Mouse (Mus musculus) hindbrain, embryonic 11.5 days (tissue): ENCODE measurements around the gene Dclk1. TPM values are rescaled to one million over a fixed set of nuclear protein-coding genes. Genes with fewer than 3 reads are reported as not detected.
"Not testable (repeated sequence)": the region's sequence is repeated elsewhere in the genome, so short reads cannot be mapped to it uniquely, and the experiment has no call there.

Source experiments
- ATAC-seq: fragments of 200-750 bp; cut with Nextera tagmentation; 2 replicates; pipeline ENCODE4 v1.8.0; 2017; ENCODE audit warnings: mild to moderate bottlenecking, moderate TSS enrichment, moderate library complexity; ENCODE audit not compliant: low FRiP score
- DNase-seq: peaks from one replicate; pipeline ENCODE4 v3.0.0-alpha.2; 2015; ENCODE audit warnings: low spot score
- H3K27ac ChIP-seq: fragments of 300-500 bp; sonication (generic); 2 replicates; pipeline ENCODE4 v1.5.1; 2014; ENCODE audit warnings: mild to moderate bottlenecking, low read depth, low read length
- H3K27me3 ChIP-seq: fragments of 300-500 bp; sonication (generic); 2 replicates; pipeline ENCODE4 v1.6.1; 2014; ENCODE audit warnings: mild to moderate bottlenecking, low read length, moderate library complexity, mixed read lengths; ENCODE audit not compliant: control insufficient read depth, insufficient read depth
- H3K36me3 ChIP-seq: fragments of 300-500 bp; sonication (generic); 2 replicates; pipeline ENCODE4 v1.6.1; 2014; ENCODE audit warnings: mild to moderate bottlenecking, low read length, moderate library complexity, mixed read lengths; ENCODE audit not compliant: control insufficient read depth, insufficient read depth
- H3K4me1 ChIP-seq: fragments of 300-500 bp; sonication (generic); replicated peaks from 2 replicates; pipeline ENCODE4 v1.6.1; 2014; ENCODE audit warnings: low read length, mixed read lengths; ENCODE audit not compliant: control insufficient read depth, insufficient read depth
- H3K4me2 ChIP-seq: fragments of 300-500 bp; sonication (generic); replicated peaks from 2 replicates; pipeline ENCODE4 v1.6.1; 2014; ENCODE audit warnings: mild to moderate bottlenecking, low read depth, low read length
- H3K4me3 ChIP-seq: fragments of 300-500 bp; sonication (generic); 2 replicates; pipeline ENCODE4 v1.5.1; 2014; ENCODE audit warnings: low read depth, low read length
- H3K9ac ChIP-seq: fragments of 300-500 bp; sonication (generic); 2 replicates; pipeline ENCODE4 v1.6.1; 2014; ENCODE audit warnings: low read depth, low read length
- H3K9me3 ChIP-seq: fragments of 300-500 bp; sonication (generic); 2 replicates; pipeline ENCODE4 v1.6.1; 2016; ENCODE audit warnings: low read length; ENCODE audit not compliant: control insufficient read depth
- WGBS: fragments of 180-500 bp; shearing (Covaris S2); extraction: QIAGEN DNeasy Blood & Tissue Kit; methylation state at CpG from one replicate; pipeline ENCODE4 v1.1.7; 2014; 5-methylcytosine and 5-hydroxymethylcytosine counted together
- polyA plus RNA-seq: library from polyadenylated mRNA; unstranded; fragments of >200 nt; fragmentation: Nextera tagmentation; extraction: Ambion mirVana; gene quantifications from 2 replicates; pipeline ENCODE4 v1.2.1, GENCODE M21; 2014

Gene Dclk1
- 76.6 and 94.8 TPM in 2 replicates for polyA plus RNA-seq

- H3K36me3 ChIP-seq, result no peaks in the 10 kb centered on the region
- 37% methylated on average over 10 of the region's 10 CpGs for WGBS
- H3K27me3 ChIP-seq, result no peaks in the 10 kb centered on the region
- no peak for DNase-seq
- H3K4me2 ChIP-seq, result peak within 1 kb of the TSS; percentile 76
- H3K9ac ChIP-seq, result peak within 1 kb of the TSS; percentile 97
- H3K4me3 ChIP-seq, result peak within 1 kb of the TSS; percentile 79
- peak within 1 kb of the TSS; percentile 93 for H3K27ac ChIP-seq
- H3K4me1 ChIP-seq, result no peaks in the 10 kb centered on the region
- no peaks in the 10 kb centered on the region for H3K9me3 ChIP-seq
- ATAC-seq, result no peak; the same call in none of the 2 replicates
Observed at GRCm38 (mm10) chr3:55241730-55242421, at the start of gene Dclk1. Gene Dclk1 (plus strand): TSS chr3:55242364.

GRCm38 (mm10) chr3:55193351-55193750, 48.8 kb upstream of the Dclk1 start:
- Histone ChIP-seq H3K9me3 (no peaks in the 10 kb centered on the region), H3K9ac (no peak overlapping the region), H3K27me3 (no peaks in the 10 kb centered on the region), H3K4me2 (no peak overlapping the region), H3K36me3 (no peaks in the 10 kb centered on the region), H3K27ac (no peak overlapping the region), H3K4me3 (no peak overlapping the region), H3K4me1 (no peaks in the 10 kb centered on the region)
- WGBS, result 53% methylated on average over 2 of the region's 2 CpGs
- DNase-seq (no peak), ATAC-seq (no peak)

- no peak overlapping the region for H3K4me2 ChIP-seq
- no peak overlapping the region for H3K9ac ChIP-seq
- no peaks in the 10 kb centered on the region for H3K36me3 ChIP-seq
- no peak overlapping the region for H3K27ac ChIP-seq
- H3K4me1 ChIP-seq, result no peaks in the 10 kb centered on the region
- 69% methylated on average over 8 of the region's 8 CpGs for WGBS
- no peak for ATAC-seq
- no peak for DNase-seq
- no peaks in the 10 kb centered on the region for H3K9me3 ChIP-seq
- H3K4me3 ChIP-seq, result no peak overlapping the region
- no peaks in the 10 kb centered on the region for H3K27me3 ChIP-seq
Observed at GRCm38 (mm10) chr3:55194792-55195191, 47.4 kb upstream of the Dclk1 start.

- ATAC-seq (no peak), DNase-seq (no peak)
- Histone ChIP-seq H3K4me2 (no peak overlapping the region), H3K27me3 (no peaks in the 10 kb centered on the region), H3K4me1 (no peaks in the 10 kb centered on the region), H3K9ac (no peak overlapping the region), H3K9me3 (no peaks in the 10 kb centered on the region), H3K27ac (no peak overlapping the region), H3K36me3 (no peaks in the 10 kb centered on the region), H3K4me3 (no peak overlapping the region)
- WGBS, result 86% methylated on average over 5 of the region's 5 CpGs
Observed at GRCm38 (mm10) chr3:55195581-55196327, 46.4 kb upstream of the Dclk1 start.

GRCm38 (mm10) chr3:55196328-55196710, 45.8 kb upstream of the Dclk1 start:
- 87% methylated on average over 2 of the region's 2 CpGs for WGBS
- H3K36me3 ChIP-seq, result no peaks in the 10 kb centered on the region
- H3K4me3 ChIP-seq, result no peak overlapping the region
- no peaks in the 10 kb centered on the region for H3K9me3 ChIP-seq
- H3K27ac ChIP-seq, result no peak overlapping the region
- ATAC-seq (no peak), DNase-seq (no peak)
- no peak overlapping the region for H3K4me2 ChIP-seq
- H3K27me3 ChIP-seq, result no peaks in the 10 kb centered on the region
- no peak overlapping the region for H3K9ac ChIP-seq
- H3K4me1 ChIP-seq, result no peaks in the 10 kb centered on the region

- not testable (repeated sequence) for DNase-seq, H3K9ac ChIP-seq, H3K36me3 ChIP-seq, H3K27me3 ChIP-seq, ATAC-seq, H3K4me2 ChIP-seq, H3K27ac ChIP-seq, H3K4me3 ChIP-seq, H3K4me1 ChIP-seq, H3K9me3 ChIP-seq
- 94% methylated on average over 11 of the region's 11 CpGs for WGBS
Observed at GRCm38 (mm10) chr3:55203621-55204020, 38.5 kb upstream of the Dclk1 start.

- DNase-seq (no peak), ATAC-seq (no peak)
- Histone ChIP-seq H3K9me3 (no peaks in the 10 kb centered on the region), H3K9ac (no peak overlapping the region), H3K4me1 (no peaks in the 10 kb centered on the region), H3K4me2 (no peak overlapping the region), H3K4me3 (no peak overlapping the region), H3K27me3 (no peaks in the 10 kb centered on the region), H3K27ac (no peak overlapping the region), H3K36me3 (no peaks in the 10 kb centered on the region)
- 96% methylated on average over 2 of the region's 2 CpGs for WGBS
Observed at GRCm38 (mm10) chr3:55206413-55206812, 35.8 kb upstream of the Dclk1 start.

GRCm38 (mm10) chr3:55207665-55208064, 34.5 kb upstream of the Dclk1 start:
- WGBS, result 80% methylated on average over 6 of the region's 6 CpGs
- Histone ChIP-seq H3K4me2 (no peak overlapping the region), H3K36me3 (no peaks in the 10 kb centered on the region), H3K27me3 (no peaks in the 10 kb centered on the region), H3K27ac (no peak overlapping the region), H3K4me3 (no peak overlapping the region), H3K9me3 (no peaks in the 10 kb centered on the region), H3K4me1 (no peaks in the 10 kb centered on the region), H3K9ac (no peak overlapping the region)
- ATAC-seq (no peak), DNase-seq (no peak)

GRCm38 (mm10) chr3:55212254-55212653, 29.9 kb upstream of the Dclk1 start:
- H3K27ac ChIP-seq, result no peak overlapping the region
- 38% methylated on average over 2 of the region's 2 CpGs for whole genome bisulfite sequencing
- no peaks in the 10 kb centered on the region for H3K36me3 ChIP-seq
- H3K4me3 ChIP-seq, result no peak overlapping the region
- ATAC-seq, result no peak
- no peak overlapping the region for H3K9ac ChIP-seq
- no peaks in the 10 kb centered on the region for H3K9me3 ChIP-seq
- DNase-seq, result no peak
- H3K27me3 ChIP-seq, result no peaks in the 10 kb centered on the region
- H3K4me1 ChIP-seq, result no peaks in the 10 kb centered on the region
- H3K4me2 ChIP-seq, result no peak overlapping the region
